Mouse (Mus musculus): ENCODE measurements around the gene Kalrn. TPM values are rescaled to one million over a fixed set of nuclear protein-coding genes. Genes with fewer than 3 reads are reported as not detected.

The Kalrn gene
- polyA plus RNA-seq, 2 experiments = 8.8 to 11.7 TPM

DNA sequence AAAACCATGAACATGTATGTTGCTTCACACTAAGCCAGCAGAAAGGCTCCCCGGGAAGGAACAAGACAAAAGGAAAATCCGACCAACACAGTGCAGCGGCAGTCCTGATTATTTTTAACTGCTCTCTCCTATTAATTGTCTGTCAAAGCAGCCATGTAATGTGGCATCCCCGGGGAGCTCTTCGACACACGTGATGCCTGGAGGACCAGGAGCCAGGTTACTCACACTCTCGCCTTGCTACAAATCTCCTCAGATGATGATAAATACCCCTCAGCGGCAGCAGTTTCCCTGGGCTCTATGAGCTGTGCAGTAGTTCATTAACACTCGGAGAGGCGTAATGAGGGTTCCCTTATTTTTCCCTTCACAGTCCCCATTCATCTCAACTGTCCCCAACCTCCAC is 257.1 kb downstream of the Kalrn start:
- no peak for DNase-seq (ENCODE audit: low spot score)
- Histone ChIP-seq H3K9ac (ENCODE audit: low read depth, low read length, severe bottlenecking) (no peak overlapping the region), H3K27ac (replicated peaks; ENCODE audit: low read depth, low read length) (no peak overlapping the region), H3K27me3 (ENCODE audit: control insufficient read depth, insufficient read depth, low read length) (no peaks in the 10 kb centered on the region), H3K4me1 (ENCODE audit: control insufficient read depth, insufficient read depth, low read length) (0 out of 2 replicates have a peak, but pooled peaks cover 2% of the 10 kb centered on the region), H3K9me3 (ENCODE audit: control insufficient read depth, low read length) (no peaks in the 10 kb centered on the region), H3K4me2 (replicated peaks; ENCODE audit: low read depth, low read length, severe bottlenecking) (no peak overlapping the region), H3K4me3 (replicated peaks; ENCODE audit: low read length) (no peak overlapping the region), H3K36me3 (ENCODE audit: control insufficient read depth, insufficient read depth, low read length) (peaks cover 3% of the 10 kb centered on the region; the same call in 1 of the 2 replicates)
- 36% methylated on average over 10 of the region's 10 CpGs for WGBS
- no peak for ATAC-seq (ENCODE audit: low FRiP score, low read depth)
- no peak for TF ChIP-seq POLR2A (IDR thresholded peaks at IDR 0.05; ENCODE audit: borderline replicate concordance, extremely low read depth, insufficient read depth, insufficient read length)

DNA sequence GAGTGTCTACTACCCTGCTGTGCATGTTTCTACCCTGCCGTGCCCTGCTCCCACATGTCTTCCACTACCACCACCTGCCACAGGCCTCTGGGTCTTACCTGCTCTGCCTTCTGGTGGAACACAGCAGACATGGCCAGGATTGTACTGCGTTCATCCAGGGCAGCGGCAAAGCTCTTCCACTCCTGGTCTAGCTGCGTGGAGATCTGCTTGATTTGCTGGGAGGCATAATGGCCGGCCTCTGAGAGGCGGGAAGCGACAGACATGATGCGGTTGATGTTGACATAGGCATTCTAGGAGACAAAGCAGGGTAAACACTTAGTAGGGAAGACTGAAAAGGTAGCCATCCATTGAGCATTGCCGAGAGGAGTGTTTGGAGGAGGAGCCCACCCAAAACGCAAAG is 259.3 kb downstream of the Kalrn start:
- DNase-seq (ENCODE audit: low spot score) (no peak), ATAC-seq (ENCODE audit: low FRiP score, low read depth) (no peak)
- Histone ChIP-seq H3K4me1 (ENCODE audit: control insufficient read depth, insufficient read depth, low read length) (0 out of 2 replicates have a peak, but pooled peaks cover 2% of the 10 kb centered on the region), H3K27ac (replicated peaks; ENCODE audit: low read depth, low read length) (no peak overlapping the region), H3K27me3 (ENCODE audit: control insufficient read depth, insufficient read depth, low read length) (no peaks in the 10 kb centered on the region), H3K9me3 (ENCODE audit: control insufficient read depth, low read length) (no peaks in the 10 kb centered on the region), H3K4me3 (replicated peaks; ENCODE audit: low read length) (no peak overlapping the region), H3K4me2 (replicated peaks; ENCODE audit: low read depth, low read length, severe bottlenecking) (no peak overlapping the region), H3K36me3 (ENCODE audit: control insufficient read depth, insufficient read depth, low read length) (peaks cover 3% of the 10 kb centered on the region; the same call in 1 of the 2 replicates), H3K9ac (ENCODE audit: low read depth, low read length, severe bottlenecking) (no peak overlapping the region)
- no peak for TF ChIP-seq POLR2A (IDR thresholded peaks at IDR 0.05; ENCODE audit: borderline replicate concordance, extremely low read depth, insufficient read depth, insufficient read length)
- 96% methylated on average over 10 of the region's 10 CpGs for WGBS

DNA sequence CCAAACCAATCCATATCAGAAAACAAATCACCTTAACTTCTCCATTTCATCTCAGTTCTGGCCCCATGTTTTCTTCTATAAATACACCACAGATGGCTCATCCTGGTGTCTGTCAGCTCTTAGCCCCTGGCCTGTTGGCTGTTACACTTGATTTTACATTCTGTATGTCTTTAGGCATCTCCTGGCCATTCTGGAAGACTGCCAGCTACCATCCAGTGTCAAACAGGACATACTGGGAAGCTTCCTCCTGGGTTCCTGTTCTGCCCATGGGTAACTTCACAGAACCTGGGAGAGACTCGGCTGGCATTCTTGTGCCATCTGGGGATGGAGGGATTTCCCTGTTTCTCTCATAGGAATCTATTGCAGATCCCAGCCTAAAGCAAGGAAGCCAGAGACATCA is 261.8 kb downstream of the Kalrn start:
- ATAC-seq (ENCODE audit: low FRiP score, low read depth) (no peak), DNase-seq (ENCODE audit: low spot score) (no peak)
- 80% methylated on average over 1 of the region's 1 CpGs for WGBS
- H3K4me2 ChIP-seq (replicated peaks; ENCODE audit: low read depth, low read length, severe bottlenecking) = no peak overlapping the region
- H3K27ac ChIP-seq (replicated peaks; ENCODE audit: low read depth, low read length) = no peak overlapping the region
- no peak overlapping the region for H3K9ac ChIP-seq (ENCODE audit: low read depth, low read length, severe bottlenecking)
- H3K27me3 ChIP-seq (ENCODE audit: control insufficient read depth, insufficient read depth, low read length) = no peaks in the 10 kb centered on the region
- no peaks in the 10 kb centered on the region for H3K9me3 ChIP-seq (ENCODE audit: control insufficient read depth, low read length)
- no peak for TF ChIP-seq POLR2A (IDR thresholded peaks at IDR 0.05; ENCODE audit: borderline replicate concordance, extremely low read depth, insufficient read depth, insufficient read length)
- no peak overlapping the region for H3K4me3 ChIP-seq (replicated peaks; ENCODE audit: low read length)
- H3K36me3 ChIP-seq (ENCODE audit: control insufficient read depth, insufficient read depth, low read length) = peaks cover 15% of the 10 kb centered on the region
- 0 out of 2 replicates have a peak, but pooled peaks cover 2% of the 10 kb centered on the region for H3K4me1 ChIP-seq (ENCODE audit: control insufficient read depth, insufficient read depth, low read length)

DNA sequence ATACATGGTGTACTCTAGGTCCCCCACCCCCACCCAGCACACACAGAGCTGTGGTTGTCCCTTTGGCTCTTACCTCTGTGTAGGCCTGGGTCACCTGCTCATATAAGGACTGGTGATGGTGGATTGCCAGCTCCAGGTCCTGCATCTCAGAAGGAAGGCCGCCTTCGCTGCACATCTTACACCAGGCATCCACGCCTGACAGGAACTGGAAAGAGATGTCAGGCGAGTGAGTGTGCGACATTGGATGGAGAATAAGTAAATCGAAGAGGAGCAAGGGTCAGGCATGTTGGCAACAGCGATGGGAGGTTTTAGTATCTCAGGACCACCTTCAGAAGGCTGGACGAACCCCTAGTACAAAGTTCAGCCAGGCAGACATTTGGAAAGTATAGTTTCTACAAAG is 263.0 kb downstream of the Kalrn start:
- ATAC-seq (ENCODE audit: low FRiP score, low read depth) (no peak), DNase-seq (ENCODE audit: low spot score) (no peak)
- H3K9ac ChIP-seq (ENCODE audit: low read depth, low read length, severe bottlenecking) = no peak overlapping the region
- H3K27me3 ChIP-seq (ENCODE audit: control insufficient read depth, insufficient read depth, low read length) = no peaks in the 10 kb centered on the region
- 88% methylated on average over 8 of the region's 8 CpGs for WGBS
- H3K4me2 ChIP-seq (replicated peaks; ENCODE audit: low read depth, low read length, severe bottlenecking) = no peak overlapping the region
- H3K36me3 ChIP-seq (ENCODE audit: control insufficient read depth, insufficient read depth, low read length) = peaks cover 26% of the 10 kb centered on the region
- TF ChIP-seq POLR2A (IDR thresholded peaks at IDR 0.05; ENCODE audit: borderline replicate concordance, extremely low read depth, insufficient read depth, insufficient read length) = no peak
- H3K4me1 ChIP-seq (ENCODE audit: control insufficient read depth, insufficient read depth, low read length) = no peaks in the 10 kb centered on the region
- H3K27ac ChIP-seq (replicated peaks; ENCODE audit: low read depth, low read length) = no peak overlapping the region
- H3K9me3 ChIP-seq (ENCODE audit: control insufficient read depth, low read length) = no peaks in the 10 kb centered on the region
- H3K4me3 ChIP-seq (replicated peaks; ENCODE audit: low read length) = no peak overlapping the region

DNA sequence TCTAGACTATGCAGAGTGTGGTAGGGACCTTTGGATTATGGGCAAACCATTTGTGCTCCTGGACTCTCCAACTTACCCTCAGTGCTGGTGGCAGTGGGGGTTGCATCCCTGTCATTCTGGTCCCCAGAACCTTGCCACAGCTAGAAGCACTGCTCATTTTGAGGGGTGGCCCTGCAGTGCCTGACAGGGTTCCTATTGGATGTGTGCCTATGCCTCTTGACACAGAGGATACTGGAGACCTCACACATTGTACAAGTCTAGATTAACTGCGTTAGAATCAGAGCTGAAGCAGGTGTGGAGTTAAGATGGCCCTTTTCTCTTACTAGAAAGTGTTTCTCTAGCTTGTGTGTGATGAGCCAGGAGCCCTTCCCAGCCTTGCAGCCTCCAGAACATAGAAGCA is 265.0 kb downstream of the Kalrn start:
- TF ChIP-seq POLR2A (IDR thresholded peaks at IDR 0.05; ENCODE audit: borderline replicate concordance, extremely low read depth, insufficient read depth, insufficient read length) = no peak
- H3K36me3 ChIP-seq (ENCODE audit: control insufficient read depth, insufficient read depth, low read length) = peaks cover 23% of the 10 kb centered on the region
- H3K9ac ChIP-seq (ENCODE audit: low read depth, low read length, severe bottlenecking) = no peak overlapping the region
- no peak for ATAC-seq (ENCODE audit: low FRiP score, low read depth)
- no peak for DNase-seq (ENCODE audit: low spot score)
- H3K4me2 ChIP-seq (replicated peaks; ENCODE audit: low read depth, low read length, severe bottlenecking) = no peak overlapping the region
- no peak overlapping the region for H3K4me3 ChIP-seq (replicated peaks; ENCODE audit: low read length)
- H3K27ac ChIP-seq (replicated peaks; ENCODE audit: low read depth, low read length) = no peak overlapping the region
- WGBS = 69% methylated on average over 1 of the region's 1 CpGs
- H3K4me1 ChIP-seq (ENCODE audit: control insufficient read depth, insufficient read depth, low read length) = no peaks in the 10 kb centered on the region
- no peaks in the 10 kb centered on the region for H3K27me3 ChIP-seq (ENCODE audit: control insufficient read depth, insufficient read depth, low read length)
- H3K9me3 ChIP-seq (ENCODE audit: control insufficient read depth, low read length) = no peaks in the 10 kb centered on the region

DNA sequence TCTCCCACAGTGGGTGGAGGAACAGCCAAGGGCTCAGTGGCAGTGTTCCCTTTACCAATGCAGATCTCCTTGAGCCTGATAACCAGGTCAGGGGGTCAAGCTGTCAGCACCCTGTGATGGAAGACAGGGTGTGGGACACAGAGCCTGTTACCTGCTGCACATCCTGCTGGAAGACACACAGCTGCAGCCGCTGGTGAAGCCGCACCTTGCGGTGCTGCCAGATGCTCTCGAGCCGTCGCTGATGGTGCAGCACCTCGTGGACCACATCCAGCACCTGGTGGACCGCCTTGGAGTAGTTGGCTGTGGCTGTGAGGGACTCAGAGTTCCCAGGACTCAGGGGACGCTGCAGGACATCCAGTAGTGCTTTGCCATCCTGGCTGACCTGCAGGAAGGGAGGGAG is 265.9 kb downstream of the Kalrn start:
- Histone ChIP-seq H3K4me3 (replicated peaks; ENCODE audit: low read length) (no peak overlapping the region), H3K27me3 (ENCODE audit: control insufficient read depth, insufficient read depth, low read length) (no peaks in the 10 kb centered on the region), H3K36me3 (ENCODE audit: control insufficient read depth, insufficient read depth, low read length) (peaks cover 23% of the 10 kb centered on the region), H3K9ac (ENCODE audit: low read depth, low read length, severe bottlenecking) (no peak overlapping the region), H3K9me3 (ENCODE audit: control insufficient read depth, low read length) (no peaks in the 10 kb centered on the region), H3K27ac (replicated peaks; ENCODE audit: low read depth, low read length) (no peak overlapping the region), H3K4me1 (ENCODE audit: control insufficient read depth, insufficient read depth, low read length) (no peaks in the 10 kb centered on the region), H3K4me2 (replicated peaks; ENCODE audit: low read depth, low read length, severe bottlenecking) (no peak overlapping the region)
- 77% methylated on average over 9 of the region's 9 CpGs for WGBS
- DNase-seq (ENCODE audit: low spot score) (no peak), ATAC-seq (ENCODE audit: low FRiP score, low read depth) (no peak)
- TF ChIP-seq POLR2A (IDR thresholded peaks at IDR 0.05; ENCODE audit: borderline replicate concordance, extremely low read depth, insufficient read depth, insufficient read length) = no peak

Measured in limb, embryonic 14.5 days (tissue).